Mouse (Mus musculus) cerebellum, adult 8-10 months (tissue): ENCODE data around the gene Aagab.

Experiments used
- DNase-seq: peaks from one replicate; pipeline ENCODE4 v3.0.0; 2022

The Aagab gene

DNA sequence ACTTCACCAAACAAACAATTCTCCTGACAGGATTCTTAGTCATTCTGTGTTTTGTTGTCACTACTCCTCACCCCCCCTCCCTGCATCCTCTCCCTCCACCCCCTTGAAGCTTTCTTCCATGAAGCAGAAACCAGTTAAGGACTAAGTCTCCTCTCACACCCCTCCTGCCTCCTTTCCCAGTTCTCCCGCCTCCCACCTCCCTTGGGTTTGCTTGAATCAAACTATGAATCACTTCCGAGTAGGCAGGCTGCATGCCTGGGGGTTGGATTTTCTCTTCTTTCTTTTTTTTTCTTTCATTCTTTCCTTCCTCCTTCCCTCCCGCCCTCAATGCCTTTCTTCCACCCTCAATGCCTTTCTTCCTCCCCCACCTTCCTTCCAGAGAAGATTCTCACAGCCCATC is 75.2 kb downstream of the Aagab start:
- DNase-seq = no peak

GRCm38 (mm10) chr9:63678076-63678475 is 75.6 kb downstream of the Aagab start:
- no peak for DNase-seq

GRCm38 (mm10) chr9:63682301-63682700 is 79.8 kb downstream of the Aagab start:
- no peak for DNase-seq

- no peak for DNase-seq
These were observed 80.5 kb downstream of the Aagab start for GRCm38 (mm10) chr9:63682943-63683342.

DNA sequence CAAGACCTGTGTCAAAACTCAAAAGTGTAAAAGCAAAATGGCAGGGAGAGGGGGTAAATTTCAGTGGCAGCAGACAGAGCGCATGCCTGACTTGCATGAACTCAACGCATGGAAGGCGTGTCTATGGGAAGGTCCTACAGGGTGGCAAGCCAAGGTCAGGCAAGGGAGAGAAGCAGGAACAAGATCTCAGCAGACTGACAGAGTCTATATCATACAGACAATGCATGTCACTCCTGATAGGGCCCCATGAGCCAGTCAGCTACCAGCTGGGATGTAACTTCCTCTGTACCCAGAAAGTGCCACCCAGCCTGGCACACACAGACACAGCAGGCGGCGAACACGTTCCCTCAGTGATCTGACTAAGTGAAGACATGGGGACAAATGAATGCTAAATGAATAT is 81.8 kb downstream of the Aagab start:
- DNase-seq = no peak

DNA sequence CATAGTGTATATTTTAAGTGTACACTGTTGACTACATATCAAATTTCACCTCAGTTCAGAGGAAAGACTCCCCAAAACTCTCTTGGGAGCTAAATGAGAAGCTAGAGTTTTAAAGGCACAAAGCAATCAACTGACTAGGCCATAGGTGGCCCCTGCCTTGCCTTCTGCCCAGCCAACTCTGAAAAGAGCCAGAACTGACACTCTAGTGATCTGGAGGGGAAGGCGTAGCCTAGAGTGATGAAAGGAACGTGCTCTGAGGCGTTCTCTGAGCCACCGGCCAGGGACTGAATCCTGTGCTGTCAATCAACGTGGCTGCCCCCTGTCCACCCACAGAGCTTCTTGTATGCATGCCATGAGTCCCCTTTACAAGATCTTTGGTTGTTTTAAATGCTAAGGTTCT is 82.9 kb downstream of the Aagab start:
- no peak for DNase-seq

DNA sequence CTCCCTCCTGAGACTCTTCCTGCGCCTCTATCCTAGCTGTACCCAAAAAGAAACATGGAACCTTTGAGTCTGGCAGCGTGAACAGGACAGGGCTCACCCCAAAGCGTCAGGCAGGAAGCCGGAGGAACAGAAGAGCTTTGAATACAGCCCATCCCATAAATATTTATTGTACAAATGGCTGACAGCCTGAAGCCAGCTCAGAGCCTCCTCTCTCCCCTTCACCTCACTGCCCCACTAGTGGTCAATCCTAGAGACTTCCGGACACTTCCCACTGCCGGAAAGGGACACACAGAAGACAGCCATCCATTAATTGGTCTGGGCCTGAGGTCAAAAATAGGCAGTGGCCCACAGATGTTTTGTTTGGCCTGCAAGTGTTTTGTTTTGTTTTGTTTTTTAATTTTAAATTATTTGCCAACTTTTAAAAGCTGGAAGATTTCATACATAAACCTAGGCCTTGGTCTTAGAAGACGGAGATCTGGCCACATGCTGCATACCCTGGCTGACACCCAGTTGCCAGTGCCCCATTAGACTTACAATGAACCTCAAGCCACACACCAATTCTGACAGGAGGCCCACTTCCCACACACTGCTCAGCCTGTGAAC is 85.1 kb downstream of the Aagab start:
- no peak for DNase-seq

GRCm38 (mm10) chr9:63690511-63690910 is 88.1 kb downstream of the Aagab start:
- no peak for DNase-seq

DNA sequence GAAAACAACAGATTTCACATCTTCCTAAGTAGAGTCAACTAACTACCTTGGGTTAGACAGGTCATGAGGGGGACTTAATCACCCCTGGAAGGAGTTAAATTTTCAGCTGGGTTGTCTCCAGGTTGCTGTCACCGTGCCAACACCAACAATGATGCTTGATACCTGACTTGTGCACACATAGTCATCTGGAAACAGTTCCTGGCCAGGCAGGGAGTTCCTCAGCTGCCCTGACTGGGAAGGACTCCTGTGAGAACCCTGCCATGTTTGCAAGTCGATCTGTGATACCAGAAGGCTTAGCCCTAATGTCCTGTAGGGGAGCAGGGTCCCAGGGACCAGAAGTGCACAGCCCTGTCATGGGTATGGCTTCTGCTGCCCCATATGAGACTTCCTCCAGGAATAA is 89.5 kb downstream of the Aagab start:
- DNase-seq = no peak
